Mouse (Mus musculus): ENCODE results near the gene Sypl.

- TF ChIP-seq POLR2A (IDR thresholded peaks at IDR 0.05; ENCODE audit: borderline replicate concordance, extremely low read depth, insufficient read depth, insufficient read length, poor library complexity, severe bottlenecking), result no peak
- no peak for TF ChIP-seq CTCF (IDR thresholded peaks at IDR 0.05; ENCODE audit: borderline replicate concordance, extremely low read depth, insufficient read depth, insufficient read length)
Measured at GRCm38 (mm10) chr12:32912772-32913171, 40.9 kb upstream of the Sypl start.
